Mouse (Mus musculus) liver, embryonic 14.5 days (tissue): ENCODE data around the gene Gm10031.

Source experiments
- CTCF ChIP-seq: IDR thresholded peaks from 2 replicates; pipeline ENCODE4 v1.5.1; 2016; ENCODE audit warnings: antibody characterized with exemption, low read depth, control low read depth
- EP300 ChIP-seq: IDR thresholded peaks from 2 replicates; pipeline ENCODE4 v1.6.1; 2016; ENCODE audit warnings: antibody characterized with exemption, low read depth

DNA sequence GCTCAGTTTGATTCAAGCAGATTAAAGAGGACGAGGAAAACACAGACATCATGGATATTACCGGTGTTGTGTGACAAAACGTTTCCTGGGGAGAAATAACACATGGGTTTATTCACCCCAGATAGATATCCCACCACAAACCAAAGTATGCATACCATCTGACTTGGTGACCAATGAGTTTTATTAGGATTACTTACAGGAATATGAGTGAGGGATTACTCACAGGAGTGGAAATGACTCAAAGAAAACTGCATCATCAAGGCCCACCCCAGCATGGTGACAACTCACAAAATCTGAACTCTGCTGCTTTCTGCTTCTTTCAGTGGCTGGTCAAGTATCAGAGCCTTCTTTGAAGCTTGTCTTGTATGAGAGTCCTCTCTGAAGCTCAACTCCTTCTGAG lies 16.1 kb upstream of the Gm10031 start:
- TF ChIP-seq CTCF (no peak), EP300 (no peak)
